Mouse (Mus musculus) E14TG2a.4 (cell line): Measurements from ENCODE around the gene Usp3.

ENCODE experiments used
- H3K27me3 ChIP-seq: 2 replicates; pipeline ENCODE4 v1.6.1; 2014; ENCODE audit warnings: low read length, control low read depth; ENCODE audit not compliant: insufficient read depth
- H3K36me3 ChIP-seq: 2 replicates; pipeline ENCODE4 v1.6.1; 2014; ENCODE audit warnings: low read length, control low read depth; ENCODE audit not compliant: insufficient read depth
- H3K4me1 ChIP-seq: replicated peaks from 2 replicates; pipeline ENCODE4 v1.6.1; 2014; ENCODE audit warnings: low read depth, low read length, control low read depth
- H3K4me3 ChIP-seq: replicated peaks from 2 replicates; pipeline ENCODE4 v1.5.1; 2014; ENCODE audit warnings: mild to moderate bottlenecking, low read length
- H3K9me3 ChIP-seq: 2 replicates; pipeline ENCODE4 v1.6.1; 2014; ENCODE audit warnings: low read length, control low read depth
- CTCF ChIP-seq: conservative IDR thresholded peaks from 2 replicates; pipeline ENCODE4 v1.5.1; 2014; ENCODE audit warnings: low read length
- NANOG ChIP-seq: IDR thresholded peaks from 2 replicates; pipeline ENCODE4 v1.6.1; 2014; ENCODE audit warnings: borderline replicate concordance, low read length, mixed read lengths
- POU5F1 ChIP-seq: IDR thresholded peaks from 2 replicates; pipeline ENCODE4 v1.6.1; 2014; ENCODE audit warnings: low read length, borderline replicate concordance

The Usp3 gene

DNA sequence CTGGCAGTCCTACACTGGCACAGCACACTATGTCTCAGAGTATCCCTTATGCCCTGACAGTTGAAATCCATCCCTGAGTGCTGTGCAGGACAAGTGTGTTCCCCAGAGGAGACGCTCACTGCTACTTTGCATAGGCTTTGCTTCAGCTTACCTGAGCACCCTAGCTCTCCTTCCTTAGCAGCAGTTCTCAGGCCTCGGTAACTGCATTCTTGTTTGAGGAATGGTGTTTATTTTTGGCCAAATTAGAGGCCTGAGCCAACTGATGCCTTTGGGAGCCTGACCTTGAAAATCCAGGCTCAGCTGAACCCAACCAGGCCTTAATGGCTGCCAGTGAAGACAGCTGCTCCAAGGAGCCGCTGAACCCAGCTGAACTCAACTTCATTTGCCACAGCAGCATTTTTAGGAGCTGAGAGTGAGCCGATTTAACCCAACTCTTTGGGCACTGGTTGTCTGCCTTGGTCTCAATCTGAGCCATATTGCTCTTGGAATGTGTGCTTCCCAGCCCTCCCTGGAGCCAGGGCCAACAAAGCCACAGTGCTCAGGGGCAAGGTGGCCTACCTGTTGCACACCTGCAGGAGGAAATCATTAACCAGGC is 79.2 kb downstream of the Usp3 start:
- Histone ChIP-seq H3K27me3 (no peaks in the 10 kb centered on the region), H3K36me3 (peaks cover 41% of the 10 kb centered on the region), H3K9me3 (no peaks in the 10 kb centered on the region), H3K4me1 (peaks cover 53% of the 10 kb centered on the region), H3K4me3 (peak overlapping the region; percentile 98)
- TF ChIP-seq POU5F1 (no peak), NANOG (no peak), CTCF (no peak)

DNA sequence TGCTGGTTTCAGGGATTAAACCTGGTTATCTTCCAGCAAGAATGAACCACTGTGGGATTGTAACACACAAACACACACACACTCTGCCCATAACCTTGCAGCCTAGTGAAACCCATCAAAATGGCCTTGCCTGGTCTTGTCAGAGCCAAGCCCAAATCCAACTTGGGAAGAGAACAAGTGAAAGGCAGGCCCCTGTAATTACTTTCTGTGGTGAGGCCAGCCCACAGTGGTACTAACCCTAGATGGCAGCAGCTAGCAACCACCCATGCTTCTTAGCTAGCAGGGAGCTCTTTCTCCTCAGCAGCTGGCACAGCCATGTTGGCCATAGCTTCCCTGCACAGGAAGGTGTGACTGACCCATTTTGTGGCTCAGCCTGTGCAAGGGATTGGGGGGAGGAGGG is 79.8 kb downstream of the Usp3 start:
- Histone ChIP-seq H3K9me3 (no peaks in the 10 kb centered on the region), H3K27me3 (no peaks in the 10 kb centered on the region), H3K4me1 (peaks cover 53% of the 10 kb centered on the region), H3K36me3 (peaks cover 41% of the 10 kb centered on the region), H3K4me3 (peak overlapping the region; percentile 98)
- TF ChIP-seq NANOG (no peak), CTCF (no peak), POU5F1 (no peak)

DNA sequence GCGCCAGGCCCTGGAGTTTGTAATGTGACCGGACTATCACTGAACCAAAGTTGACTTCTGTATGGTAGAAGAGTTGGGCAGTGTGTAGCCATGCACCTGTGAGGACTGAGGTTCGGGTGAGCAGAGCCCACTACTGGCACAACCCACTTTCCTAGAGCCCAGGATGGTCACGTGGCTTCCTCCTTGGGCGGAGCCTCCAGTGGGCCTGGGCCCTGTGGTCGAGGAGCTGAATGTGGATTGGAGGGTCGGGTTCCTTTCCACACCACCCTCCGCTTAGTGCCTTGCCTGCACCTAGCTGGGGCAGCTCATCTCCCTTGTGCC is 80.6 kb downstream of the Usp3 start:
- TF ChIP-seq NANOG (no peak), CTCF (no peak), POU5F1 (no peak)
- Histone ChIP-seq H3K27me3 (no peaks in the 10 kb centered on the region), H3K4me3 (peak overlapping the region; percentile 98), H3K9me3 (no peaks in the 10 kb centered on the region), H3K36me3 (peaks cover 41% of the 10 kb centered on the region), H3K4me1 (peaks cover 60% of the 10 kb centered on the region)

DNA sequence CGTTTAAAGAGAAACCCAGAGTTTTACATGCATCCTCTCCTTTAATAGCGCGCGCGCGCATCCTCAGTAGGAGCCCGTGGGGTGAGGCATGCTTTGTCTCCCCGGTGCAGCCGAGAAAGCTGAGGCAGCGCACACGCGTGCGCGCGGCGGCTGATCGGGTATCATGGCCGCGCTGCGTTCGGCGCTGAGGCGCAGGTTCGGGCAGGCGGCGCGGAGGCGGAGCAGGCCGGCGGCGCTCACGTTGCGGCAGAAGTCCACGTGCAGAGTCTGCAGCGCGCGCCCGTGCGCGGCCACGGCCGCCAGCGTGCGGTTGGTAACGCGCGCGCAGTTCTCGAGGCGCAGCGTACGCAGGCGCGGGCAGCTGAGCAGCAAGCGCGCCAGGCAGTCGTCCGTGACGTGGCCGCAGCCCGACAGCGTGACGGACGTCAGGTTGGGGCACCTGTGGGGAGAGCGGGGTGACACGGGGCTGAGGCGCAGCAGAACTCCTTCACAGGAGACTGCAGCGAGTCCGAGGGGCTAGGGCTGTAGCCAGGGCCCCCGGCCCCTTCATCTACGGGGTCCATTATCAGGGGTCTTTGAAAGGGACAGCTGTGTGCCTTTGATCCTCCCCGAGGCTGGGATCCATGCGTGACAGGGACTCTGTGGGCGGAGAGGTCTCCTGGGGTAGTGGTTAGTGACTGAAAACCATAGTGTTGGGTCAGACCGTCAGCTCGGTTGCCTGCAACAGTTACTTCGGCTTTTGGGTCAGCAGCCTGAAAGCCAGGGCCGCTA is 81.2 kb downstream of the Usp3 start:
- Histone ChIP-seq H3K4me3 (peak overlapping the region; percentile 98), H3K9me3 (no peaks in the 10 kb centered on the region), H3K36me3 (peaks cover 38% of the 10 kb centered on the region), H3K4me1 (peaks cover 65% of the 10 kb centered on the region), H3K27me3 (no peaks in the 10 kb centered on the region)
- TF ChIP-seq NANOG = no peak
- TF ChIP-seq POU5F1 = no peak
- TF ChIP-seq CTCF = no peak

DNA sequence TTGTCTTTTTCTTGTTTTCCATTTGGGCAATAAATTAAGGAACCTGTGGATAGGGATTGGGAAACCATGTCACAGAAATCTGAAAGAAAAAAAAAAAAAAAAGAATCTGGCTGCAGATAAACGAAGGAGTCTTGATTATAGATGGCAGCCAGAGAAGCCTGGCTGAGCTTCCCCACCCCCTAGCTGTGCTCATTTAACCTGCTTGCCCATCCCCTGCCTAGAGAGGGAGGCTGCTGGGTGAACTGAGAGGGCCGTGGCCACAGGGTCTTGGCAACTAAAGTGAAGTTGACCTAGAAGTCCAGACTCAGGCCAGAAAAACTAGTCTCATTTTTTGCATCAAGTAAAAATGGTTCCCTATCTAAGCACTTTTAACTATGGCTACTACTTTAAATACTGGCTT is 82.0 kb downstream of the Usp3 start:
- Histone ChIP-seq H3K4me3 (peak overlapping the region; percentile 98), H3K9me3 (no peaks in the 10 kb centered on the region), H3K27me3 (no peaks in the 10 kb centered on the region), H3K4me1 (peaks cover 66% of the 10 kb centered on the region), H3K36me3 (peaks cover 38% of the 10 kb centered on the region)
- TF ChIP-seq NANOG (no peak), POU5F1 (no peak), CTCF (no peak)

DNA sequence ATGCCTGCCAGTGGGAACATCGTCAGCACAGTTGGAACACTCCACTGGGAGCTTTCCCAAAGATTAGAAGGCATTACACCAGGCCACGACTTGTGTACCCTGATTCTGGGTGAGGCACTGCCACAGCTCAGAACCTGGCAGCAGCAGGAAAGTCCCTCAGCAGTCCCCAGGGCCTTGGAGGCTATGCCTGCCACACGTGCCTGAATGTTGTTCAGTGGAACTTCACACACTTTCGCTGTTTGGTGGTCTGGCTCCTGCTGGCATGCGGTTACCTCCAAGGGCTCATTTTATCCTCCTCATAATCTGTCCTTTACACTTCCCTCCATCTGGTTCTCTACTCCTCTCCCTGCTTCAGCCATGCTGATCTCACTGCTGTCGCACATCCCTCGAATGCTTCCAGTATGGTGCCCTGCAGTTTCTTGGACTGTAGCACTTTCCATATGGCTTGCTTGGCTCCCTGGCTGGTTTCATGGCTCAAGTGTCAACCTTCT is 82.5 kb downstream of the Usp3 start:
- H3K4me1 ChIP-seq = peaks cover 67% of the 10 kb centered on the region
- H3K27me3 ChIP-seq = no peaks in the 10 kb centered on the region
- H3K36me3 ChIP-seq = peaks cover 38% of the 10 kb centered on the region
- TF ChIP-seq NANOG = no peak
- TF ChIP-seq CTCF = no peak
- no peak for TF ChIP-seq POU5F1
- H3K4me3 ChIP-seq = peak overlapping the region; percentile 98
- H3K9me3 ChIP-seq = no peaks in the 10 kb centered on the region

DNA sequence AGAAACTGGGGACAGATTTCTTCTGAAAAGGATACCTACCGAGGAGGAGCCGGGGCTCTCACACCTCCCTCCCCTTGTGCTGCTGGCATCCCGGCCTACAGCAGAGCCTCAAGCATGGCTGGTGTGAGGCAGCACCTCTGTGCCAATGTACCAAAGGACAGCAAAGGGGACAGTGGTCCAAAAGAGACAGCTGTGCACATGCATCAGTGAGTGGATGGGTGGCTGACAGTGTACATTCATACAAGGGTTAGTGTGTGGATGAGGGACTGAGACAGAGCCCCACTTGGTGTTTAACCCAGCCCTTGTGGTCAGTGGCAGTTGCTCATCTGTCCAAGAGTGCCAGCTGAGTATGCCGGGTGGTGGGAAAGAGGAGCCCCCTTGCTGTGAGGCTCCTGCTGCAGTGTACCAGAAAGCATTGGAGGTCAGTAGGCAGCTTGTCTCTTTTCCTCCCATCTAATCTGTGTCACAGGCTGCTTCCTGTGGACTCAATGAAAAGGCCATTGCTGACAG is 84.0 kb downstream of the Usp3 start:
- TF ChIP-seq POU5F1 = no peak
- TF ChIP-seq NANOG = no peak
- TF ChIP-seq CTCF = no peak
- H3K4me3 ChIP-seq = no peak overlapping the region
- no peaks in the 10 kb centered on the region for H3K9me3 ChIP-seq
- H3K36me3 ChIP-seq = peaks cover 53% of the 10 kb centered on the region
- no peaks in the 10 kb centered on the region for H3K27me3 ChIP-seq
- peaks cover 69% of the 10 kb centered on the region for H3K4me1 ChIP-seq

DNA sequence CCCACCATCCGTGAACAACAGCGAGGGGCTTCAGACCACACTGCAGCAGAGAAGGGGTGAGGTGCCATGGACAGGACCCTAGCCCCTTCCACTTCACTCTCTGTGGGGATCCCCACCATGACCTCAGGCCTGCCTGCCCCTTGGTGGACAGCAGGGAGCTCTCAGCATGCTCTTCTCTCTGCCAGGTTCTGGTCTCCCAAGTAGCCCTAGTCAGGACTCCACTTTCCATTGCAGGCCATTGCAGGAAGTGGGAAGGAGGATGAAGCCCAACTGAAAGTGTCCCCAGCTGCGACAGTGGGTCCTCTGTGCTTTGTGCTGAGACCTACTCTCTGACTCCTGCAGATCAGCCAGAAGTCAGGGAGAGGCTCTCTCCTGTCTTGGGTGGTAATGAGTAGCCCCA is 85.3 kb downstream of the Usp3 start:
- Histone ChIP-seq H3K36me3 (peaks cover 53% of the 10 kb centered on the region), H3K27me3 (no peaks in the 10 kb centered on the region), H3K4me1 (peaks cover 63% of the 10 kb centered on the region), H3K4me3 (no peak overlapping the region), H3K9me3 (no peaks in the 10 kb centered on the region)
- TF ChIP-seq CTCF (no peak), POU5F1 (no peak), NANOG (no peak)
